ENCODE assay signal across 10 mouse cellular contexts in the genomic region with DNA sequence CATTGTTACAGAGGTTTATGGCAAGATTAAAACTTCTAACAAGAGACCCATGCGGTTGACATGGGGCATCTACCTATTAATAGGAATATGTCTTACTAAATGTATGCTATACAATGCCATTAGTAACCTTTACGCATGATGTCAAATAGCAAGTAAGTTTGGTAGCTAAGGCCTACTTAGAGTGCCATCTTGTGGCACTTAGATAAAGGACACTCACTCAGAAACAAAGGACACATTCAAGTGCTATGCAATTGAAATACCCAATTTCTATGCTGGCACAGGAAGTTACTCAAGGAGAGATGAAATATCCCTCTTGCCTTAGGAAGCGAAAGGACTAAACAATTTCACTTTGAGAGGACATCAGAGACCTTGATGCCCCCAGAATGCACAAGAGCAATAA. TPM values are rescaled to one million over a fixed set of nuclear protein-coding genes. Genes with fewer than 3 reads are reported as not detected.
DNase-seq lines count a peak whose midpoint lies in the region; ATAC-seq and TF ChIP-seq lines count a peak whose summit lies in the region.
"Had no signal": no experiment of that assay in that cellular context is flagged by ENCODE, and none has a peak within 500 bp of the region (broad histone marks: within the 10 kb centered on the region; RNA-seq: fewer than 3 reads in every experiment).

No protein-coding gene starts in this region.

- H3K36me3 ChIP-seq in kidney, postnatal 0 days (ENCODE audit: insufficient read depth, low read length) = peaks cover 14% of the 10 kb centered on the region; the same call in 1 of the 2 replicates
- H3K36me3 ChIP-seq in kidney, embryonic 16.5 days (ENCODE audit: insufficient read depth, low read length) = peaks cover 8% of the 10 kb centered on the region; the same call in 1 of the 2 replicates
- H3K36me3 ChIP-seq in ES-E14 (ENCODE audit: control insufficient read depth, insufficient read depth, low read length, poor library complexity, severe bottlenecking) = peaks cover 6% of the 10 kb centered on the region; the same call in 1 of the 2 replicates

- no peaks in the 10 kb centered on the region for H3K4me1 ChIP-seq in kidney, postnatal 0 days (replicated peaks; ENCODE audit: insufficient read depth, low read length)
- H3K4me1 ChIP-seq in kidney, embryonic 16.5 days (ENCODE audit: insufficient read depth, low read length) = no peaks in the 10 kb centered on the region
- no peaks in the 10 kb centered on the region for H3K4me1 ChIP-seq in ES-E14 (ENCODE audit: control insufficient read depth in 2 of 2, insufficient read depth in 2 of 2, low read length in 2 of 2, poor library complexity in 1 of 2)
- peaks cover 4% of the 10 kb centered on the region for H3K4me1 ChIP-seq in cortical plate, adult 2 months (ENCODE audit: control insufficient read depth, insufficient read depth, low read length)
- H3K4me1 ChIP-seq: embryonic facial prominence, embryonic 12.5 days had no signal

- no peak for TF ChIP-seq POLR2A in cortical plate, adult 2 months (IDR thresholded peaks at IDR 0.05; ENCODE audit: extremely low read depth, insufficient read depth, low read length)

- no peaks in the 10 kb centered on the region for H3K27me3 ChIP-seq in kidney, postnatal 0 days (ENCODE audit: insufficient read depth, low read length)
- H3K27me3 ChIP-seq in kidney, embryonic 16.5 days (ENCODE audit: insufficient read depth, low read length) = no peaks in the 10 kb centered on the region
- H3K27me3 ChIP-seq: embryonic facial prominence, embryonic 12.5 days; limb, embryonic 13.5 days had no signal

- ATAC-seq in kidney, postnatal 0 days (replicated peaks; ENCODE audit: low FRiP score, low read depth) = no peak
- ATAC-seq in kidney, embryonic 16.5 days (ENCODE audit: low FRiP score, low TSS enrichment) = no peak
- peak; percentile 81 for ATAC-seq in megakaryocyte progenitor cell, adult 5-6 weeks (replicated peaks; ENCODE audit: poor library complexity)
- no peak for ATAC-seq in monocyte, adult 5-6 weeks (replicated peaks; ENCODE audit: insufficient number of reproducible peaks, low FRiP score, low TSS enrichment, poor library complexity, severe bottlenecking)

- no peak overlapping the region for H3K27ac ChIP-seq in kidney, postnatal 0 days
- no peak overlapping the region for H3K27ac ChIP-seq in kidney, embryonic 16.5 days (ENCODE audit: low read length)
- H3K27ac ChIP-seq in ES-E14 (ENCODE audit: insufficient read depth, low read depth, low read length, poor library complexity, severe bottlenecking) = no peak overlapping the region
- 0 out of 2 replicates have a peak overlapping the region, but pooled peaks have one; percentile 12 for H3K27ac ChIP-seq in cortical plate, adult 2 months (ENCODE audit: insufficient read depth, low read length)
- H3K27ac ChIP-seq: embryonic facial prominence, embryonic 12.5 days; limb, embryonic 13.5 days had no signal

- in situ Hi-C loops in ES-E14 (cut with MboI; ENCODE audit: low sequenced_read_pairs in 2 of 2, unreplicated experiment in 2 of 2) = no loop called here

- peak; percentile 82 for TF ChIP-seq CTCF in kidney, postnatal 0 days (IDR thresholded peaks at IDR 0.05; ENCODE audit: low read depth)
- TF ChIP-seq CTCF in cortical plate, adult 2 months (IDR thresholded peaks at IDR 0.05; ENCODE audit: extremely low read depth, insufficient read depth, low read length) = 0 out of 2 replicates have a peak, but pooled peaks have one; percentile 3

- peak; percentile 60 for DNase-seq in kidney, postnatal 0 days (ENCODE audit: low spot score)
- DNase-seq in ES-E14 (ENCODE audit: low read depth, low spot score) = no peak
- no peak for DNase-seq in natural killer cell, adult 2 months (ENCODE audit: low spot score in 2 of 2)
- DNase-seq in adrenal gland, adult 8-10 months = no peak

- H3K4me2 ChIP-seq in kidney, postnatal 0 days (ENCODE audit: low read length) = no peak overlapping the region
- no peak overlapping the region for H3K4me2 ChIP-seq in kidney, embryonic 16.5 days (replicated peaks; ENCODE audit: low read depth, low read length)
- H3K4me2 ChIP-seq: embryonic facial prominence, embryonic 12.5 days; limb, embryonic 13.5 days had no signal

- 64% methylated on average over 3 of the region's 3 CpGs for WGBS in kidney, postnatal 0 days
- WGBS in kidney, embryonic 16.5 days = 59% methylated on average over 3 of the region's 3 CpGs

- H3K9ac ChIP-seq in kidney, postnatal 0 days (ENCODE audit: low read depth, low read length) = no peak overlapping the region
- no peak overlapping the region for H3K9ac ChIP-seq in kidney, embryonic 16.5 days (replicated peaks; ENCODE audit: low read length)
- no peak overlapping the region for H3K9ac ChIP-seq in ES-E14 (ENCODE audit: insufficient read depth, low read depth, low read length, poor library complexity, severe bottlenecking)
- H3K9ac ChIP-seq: embryonic facial prominence, embryonic 12.5 days; limb, embryonic 13.5 days had no signal

- no peaks in the 10 kb centered on the region for H3K9me3 ChIP-seq in kidney, postnatal 0 days (replicated peaks; ENCODE audit: low read length)
- no peaks in the 10 kb centered on the region for H3K9me3 ChIP-seq in kidney, embryonic 16.5 days (ENCODE audit: low read length)
- no peaks in the 10 kb centered on the region for H3K9me3 ChIP-seq in ES-E14 (ENCODE audit: control insufficient read depth, insufficient read depth, low read depth, low read length)
- H3K9me3 ChIP-seq: embryonic facial prominence, embryonic 12.5 days; limb, embryonic 13.5 days had no signal

- no peak overlapping the region for H3K4me3 ChIP-seq in kidney, postnatal 0 days (replicated peaks; ENCODE audit: low read depth, low read length)
- H3K4me3 ChIP-seq in kidney, embryonic 16.5 days (ENCODE audit: low read length) = no peak overlapping the region
- H3K4me3 ChIP-seq in ES-E14 (ENCODE audit: insufficient read depth in 1 of 2, low read depth in 1 of 2, low read length in 2 of 2, poor library complexity in 1 of 2, severe bottlenecking in 1 of 2) = no peak overlapping the region
- H3K4me3 ChIP-seq in cortical plate, adult 2 months (ENCODE audit: insufficient read depth, low read length) = no peak overlapping the region
- H3K4me3 ChIP-seq: embryonic facial prominence, embryonic 12.5 days; limb, embryonic 13.5 days had no signal

TF ChIP-seq in ES-E14, 5 proteins besides CTCF, POLR2A, EP300 and RAD21:
- TF ChIP-seq CHD2 (IDR thresholded peaks at IDR 0.05; ENCODE audit: low read depth, low read length) (no peak), MAFK (IDR thresholded peaks at IDR 0.05; ENCODE audit: insufficient read depth, low read depth, low read length) (no peak), ZC3H11A (IDR thresholded peaks at IDR 0.05; ENCODE audit: borderline replicate concordance, low read depth, low read length) (peak; percentile 44), ZNF384 (IDR thresholded peaks at IDR 0.05; ENCODE audit: low read depth, low read length) (no peak), HCFC1 (IDR thresholded peaks at IDR 0.05; ENCODE audit: borderline replicate concordance, insufficient read depth, low read length) (no peak)

RNA-seq across cellular contexts. Expression of a gene that starts 55.9 kb away (rescaled TPM):
- polyA plus RNA-seq in kidney, postnatal 0 days (2015; fragmentation: Nextera tagmentation; extraction: Ambion mirVana) = 4.9 and 5.4 TPM in 2 replicates
- 4.7 and 7.3 TPM in 2 replicates for polyA plus RNA-seq in kidney, embryonic 16.5 days (2015; fragmentation: Nextera tagmentation; extraction: Ambion mirVana)
- 12.4 and 14.3 TPM in 2 replicates for total RNA-seq in ES-E14 (2012; rRNA removed)
- 84.0 and 90.2 TPM in 2 replicates for polyA plus RNA-seq in cortical plate, adult 2 months (2012; rRNA removed)
- total RNA-seq in megakaryocyte progenitor cell, adult 5-6 weeks (2015) = 18.6 and 18.9 TPM in 2 replicates
- total RNA-seq in megakaryocyte progenitor cell, adult 5-6 weeks (2017) = 18.2 and 21.9 TPM in 2 replicates
- total RNA-seq in adrenal gland, adult 8-10 months (2022) = 10 to 100 TPM; 17.1 to 21.1 (median 18.9) TPM
- total RNA-seq in monocyte, adult 5-6 weeks (2017) = 84.0 to 160 TPM (median 126 TPM) in 3 replicates
